Mouse (Mus musculus) layer of hippocampus, adult 18-20 months (tissue): ENCODE data around the gene Ubap2l. TPM values are rescaled to one million over a fixed set of nuclear protein-coding genes. Genes with fewer than 3 reads are reported as not detected.

ENCODE experiments used
- DNase-seq, 2 experiments: peaks; one replicate each; pipeline ENCODE4 v3.0.0; 2022; ENCODE audit warnings: low spot score in 2 of 2
- long read RNA-seq: library from polyadenylated mRNA; stranded (forward); transcript quantifications from one replicate; pipeline ENCODE4 v2.0.0, GENCODE M21; 2021
- total RNA-seq, 2 experiments: library from RNA; stranded (reverse); gene quantifications; 2 replicates each; pipeline ENCODE4 v1.2.3; 2021

The Ubap2l gene
- 100 to 1,000 TPM; 166 to 176 TPM for total RNA-seq
- long read RNA-seq, full-length matches to known transcripts, result 11 of 206 reads
- long read RNA-seq, partial matches to known transcripts, result 29 of 206 reads
- long read RNA-seq, other reads (novel, unspliced or antisense), result 166 of 206 reads

DNA sequence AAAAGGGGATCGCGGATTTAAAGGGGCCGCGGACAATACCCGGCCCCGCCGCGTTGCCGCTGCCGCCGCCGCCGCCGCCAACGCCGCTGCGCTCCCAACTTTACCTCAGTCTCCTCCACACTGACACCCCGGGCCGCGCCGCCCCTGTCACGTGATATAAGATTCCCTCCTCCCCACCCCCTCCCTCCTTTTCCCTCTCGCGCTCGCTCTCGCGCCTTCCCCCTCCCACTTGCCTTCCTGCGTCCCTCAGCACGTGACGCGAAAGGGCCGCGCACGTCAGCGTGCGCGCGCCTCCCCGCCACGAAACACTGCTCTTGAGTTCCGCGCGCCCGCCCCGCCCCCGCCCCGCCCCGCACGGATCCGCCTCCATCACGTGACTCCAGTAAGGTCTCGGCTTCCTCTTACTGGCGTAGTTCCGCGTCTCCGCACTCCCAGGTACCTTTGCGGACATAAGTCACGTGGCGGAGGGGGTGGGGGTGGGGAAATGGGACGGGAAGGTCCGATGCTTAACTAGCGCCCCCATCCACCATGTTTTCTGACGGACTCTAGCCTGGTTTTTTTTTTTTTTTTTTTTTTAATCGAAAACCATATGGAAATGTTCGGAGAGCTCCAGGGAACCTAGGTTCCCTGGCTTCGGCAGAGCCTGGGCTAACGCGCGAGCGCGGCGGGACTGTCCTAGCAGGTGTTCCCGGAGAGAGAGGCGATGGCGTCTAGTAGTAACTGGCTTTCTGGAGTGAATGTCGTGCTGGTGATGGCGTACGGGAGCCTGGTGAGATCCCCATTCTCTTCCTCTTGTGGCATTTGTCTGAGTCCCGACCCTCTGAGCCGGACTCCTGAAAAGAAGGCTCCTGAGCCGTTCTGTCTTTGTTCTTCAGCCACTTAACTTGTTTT lies at the start of gene Ubap2l:
TSS of gene Ubap2l (minus strand) at position 278 of the 891 bp plus-strand sequence.
- peak; percentile 89 to 97 for DNase-seq

DNA sequence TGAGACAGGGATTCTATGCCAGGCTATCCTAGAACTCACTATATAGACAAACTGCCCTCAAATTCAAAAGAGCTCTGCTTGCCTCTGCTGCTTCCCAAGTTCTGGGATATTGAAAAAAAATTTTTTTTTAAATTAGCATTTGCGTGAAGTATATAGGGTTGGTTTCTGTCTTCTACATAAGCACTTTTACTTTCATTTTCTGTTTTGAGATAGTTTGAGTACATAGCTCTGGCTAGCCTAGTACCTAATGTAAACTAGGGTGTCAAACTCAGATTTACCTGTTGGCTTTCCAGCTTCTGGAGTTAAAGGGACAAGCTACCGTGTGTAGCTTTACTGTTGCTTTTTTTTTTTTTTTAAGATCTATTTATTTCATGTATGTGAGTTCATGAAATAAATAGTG lies 49.2 kb upstream of the Ubap2l start:
- no peak for DNase-seq

DNA sequence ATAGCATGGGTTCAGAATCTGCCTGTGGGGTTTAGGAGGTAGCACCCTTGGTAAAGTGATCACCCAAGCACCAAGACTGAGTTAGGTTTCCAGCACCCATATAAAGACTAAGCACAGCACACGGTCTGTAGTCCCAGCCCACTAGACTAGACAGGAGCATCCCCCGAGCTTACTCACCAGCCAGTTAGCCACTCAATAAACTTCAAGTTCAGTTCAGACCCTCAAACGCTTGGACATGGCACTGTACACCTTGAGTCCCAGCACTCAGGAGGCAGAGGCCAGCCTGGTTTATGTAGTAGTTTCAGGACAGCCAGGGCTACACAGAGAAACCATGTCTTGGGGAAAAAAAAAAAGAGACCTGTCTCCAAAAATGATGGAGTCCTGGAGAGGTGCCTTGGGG lies 48.6 kb upstream of the Ubap2l start:
- no peak for DNase-seq

DNA sequence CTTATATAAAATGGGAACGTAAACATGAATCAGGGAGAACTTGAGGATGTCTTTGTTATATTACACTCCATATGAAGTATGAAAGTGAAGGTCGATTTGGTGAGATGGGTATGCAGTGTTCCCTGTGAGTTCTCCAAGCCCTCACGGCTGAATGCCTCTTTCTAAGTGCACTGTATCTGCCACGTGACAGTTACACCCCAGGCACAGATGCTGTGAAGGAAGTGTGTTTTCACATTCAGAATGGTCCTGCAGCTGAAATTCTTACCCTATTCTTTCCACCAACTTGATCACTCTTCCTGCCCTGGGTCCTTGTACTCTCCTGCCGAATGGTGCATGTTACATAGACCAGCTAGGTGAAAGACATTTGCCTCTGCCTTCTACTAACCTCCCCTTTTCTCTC lies 45.5 kb upstream of the Ubap2l start:
- DNase-seq, result no peak

DNA sequence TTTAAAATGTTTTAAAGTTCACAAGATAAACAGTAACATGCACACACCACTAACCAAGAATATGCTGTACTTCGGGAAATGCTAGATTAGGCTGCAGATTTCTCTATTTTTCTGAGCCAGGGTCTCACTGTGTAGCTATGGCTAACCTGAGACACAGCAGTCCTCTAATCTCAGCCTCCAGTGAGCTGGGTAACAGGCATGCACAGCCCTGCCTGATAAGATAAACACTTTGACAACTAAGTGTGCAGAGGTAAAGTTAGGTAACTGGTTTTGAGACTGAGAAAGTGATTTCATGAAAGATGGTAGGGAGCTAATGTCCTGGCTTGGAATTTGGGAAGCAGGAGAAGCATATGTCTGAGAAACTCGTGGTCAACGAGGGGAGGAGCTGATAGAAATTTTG lies 42.0 kb upstream of the Ubap2l start:
- DNase-seq, result no peak

DNA sequence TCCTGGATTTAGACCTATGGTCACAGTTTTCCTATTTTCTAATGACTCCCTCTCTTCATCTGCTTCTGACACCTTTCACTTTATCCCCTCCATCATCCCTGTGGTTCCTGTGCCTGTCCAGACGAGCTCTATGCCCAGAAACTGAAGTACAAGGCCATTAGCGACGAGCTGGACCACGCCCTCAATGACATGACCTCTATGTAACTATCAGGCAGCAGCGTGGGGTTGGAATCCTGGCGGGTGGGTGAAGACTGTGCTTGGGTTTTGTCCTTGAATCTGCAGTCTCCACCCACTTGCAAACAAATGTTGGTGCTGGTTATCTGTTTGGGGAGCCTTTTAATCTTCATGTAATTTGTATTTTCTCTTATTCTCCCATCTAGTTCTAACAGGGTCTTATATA lies 38.5 kb upstream of the Ubap2l start:
- no peak for DNase-seq

DNA sequence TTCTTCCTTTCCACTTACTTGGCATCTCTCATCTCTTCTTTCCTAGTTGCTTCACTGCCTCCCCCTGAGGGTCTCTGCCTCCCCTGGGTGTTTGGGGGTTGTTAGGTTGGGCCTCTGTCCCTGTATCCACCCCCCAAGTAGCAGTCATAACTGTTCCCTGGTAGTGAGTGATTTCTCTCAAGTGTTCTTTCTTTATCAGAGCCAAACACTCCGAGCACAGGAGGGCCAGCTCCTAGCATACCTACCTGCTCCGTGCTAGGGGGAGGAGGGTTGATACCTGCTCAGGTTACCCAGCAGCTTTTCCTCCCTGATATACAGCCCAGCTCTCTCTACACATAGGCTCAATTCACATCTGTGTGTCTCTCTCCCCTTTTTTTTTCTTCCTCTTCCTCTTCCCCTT lies 36.2 kb upstream of the Ubap2l start:
- no peak for DNase-seq

DNA sequence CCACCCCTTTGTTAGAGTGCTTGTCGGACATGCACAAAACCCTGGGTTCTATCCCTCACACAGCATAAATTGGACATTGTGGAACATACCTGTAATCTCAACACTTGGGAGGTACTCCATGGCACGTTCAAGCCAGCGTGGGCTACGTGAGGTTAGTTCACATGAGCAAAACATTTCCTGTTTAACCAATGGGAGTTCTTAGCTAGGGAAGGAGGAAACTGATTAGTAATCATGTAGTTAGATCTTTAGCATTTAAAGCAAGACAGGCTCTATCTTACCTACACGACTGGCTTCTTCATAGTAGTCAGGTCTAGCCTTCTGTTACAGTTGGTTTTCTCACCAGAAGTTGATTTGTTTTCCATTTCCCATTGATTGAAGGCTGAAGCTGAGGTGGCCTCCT lies 33.6 kb upstream of the Ubap2l start:
- no peak for DNase-seq

DNA sequence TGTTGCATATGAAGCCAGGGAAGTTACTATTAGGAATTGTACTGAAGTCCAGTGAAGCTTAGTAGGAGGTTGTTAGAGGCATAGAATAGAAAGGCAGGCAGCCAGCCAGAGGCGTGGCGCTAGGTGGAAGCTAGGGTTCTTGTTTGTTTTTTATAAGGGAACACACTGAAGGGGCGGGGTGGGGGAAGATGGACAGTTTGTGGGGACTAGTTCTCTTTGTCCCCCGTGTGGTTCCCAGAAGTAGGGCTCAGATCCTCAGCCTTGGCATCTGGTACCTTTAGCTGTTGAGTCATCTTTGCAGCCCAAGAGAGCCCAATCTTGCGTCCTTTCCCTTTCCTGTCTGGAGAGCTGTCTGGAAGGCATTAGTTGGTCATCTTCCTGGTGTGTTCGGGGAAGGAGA lies 32.9 kb upstream of the Ubap2l start:
- no peak for DNase-seq

DNA sequence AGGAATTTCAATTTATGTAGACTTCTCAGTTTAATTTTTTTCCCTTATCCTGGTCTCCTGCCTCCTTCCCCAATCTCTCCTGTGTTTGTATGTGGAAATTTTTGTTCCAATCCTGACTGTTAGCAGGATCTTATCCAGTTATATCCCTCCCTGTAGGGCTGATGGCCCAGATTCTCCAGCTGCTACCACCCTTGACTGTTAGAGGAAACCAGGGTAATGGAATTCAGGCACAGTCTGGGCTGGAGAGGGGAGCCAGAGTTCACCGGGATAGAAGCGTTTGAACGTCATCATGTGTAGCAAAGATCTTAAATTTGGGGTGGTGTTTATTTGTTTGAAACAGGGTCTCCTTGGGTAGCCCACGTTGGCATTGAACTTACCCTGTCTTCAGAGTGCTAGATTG lies 32.4 kb upstream of the Ubap2l start:
- DNase-seq, result peak in 1 of 2 experiments; percentile 25

DNA sequence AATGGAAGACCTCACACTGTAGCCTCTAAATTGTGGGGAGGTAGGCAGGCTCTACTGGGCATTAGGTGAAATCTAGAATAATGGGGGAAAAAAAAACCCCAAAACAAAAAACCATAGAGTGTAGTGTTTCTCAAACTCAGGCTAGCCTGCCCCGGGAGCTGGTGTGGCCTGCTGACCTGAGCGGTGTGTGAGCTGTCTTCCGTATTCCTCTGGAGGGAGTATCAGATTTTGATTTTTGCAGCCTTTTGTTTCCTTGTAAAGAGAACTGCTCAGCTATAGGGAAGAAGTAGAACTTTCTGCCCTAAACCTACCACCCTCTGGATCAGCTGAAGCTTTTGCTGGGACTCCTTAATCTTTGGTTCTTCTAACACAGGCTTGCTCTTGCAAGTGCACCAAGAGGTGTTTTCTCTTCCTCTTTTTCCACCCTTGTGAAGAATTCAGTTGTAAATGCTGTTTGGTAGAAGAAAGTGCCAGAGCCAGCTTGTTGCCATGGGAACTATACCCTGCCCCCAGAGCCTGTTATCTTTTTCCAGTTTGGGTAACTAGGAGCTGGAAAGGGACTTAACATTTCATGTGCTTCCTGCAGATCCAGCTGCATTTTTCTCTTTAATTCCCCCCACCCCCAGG lies 31.4 kb upstream of the Ubap2l start:
- DNase-seq, result peak; percentile 57 to 83

DNA sequence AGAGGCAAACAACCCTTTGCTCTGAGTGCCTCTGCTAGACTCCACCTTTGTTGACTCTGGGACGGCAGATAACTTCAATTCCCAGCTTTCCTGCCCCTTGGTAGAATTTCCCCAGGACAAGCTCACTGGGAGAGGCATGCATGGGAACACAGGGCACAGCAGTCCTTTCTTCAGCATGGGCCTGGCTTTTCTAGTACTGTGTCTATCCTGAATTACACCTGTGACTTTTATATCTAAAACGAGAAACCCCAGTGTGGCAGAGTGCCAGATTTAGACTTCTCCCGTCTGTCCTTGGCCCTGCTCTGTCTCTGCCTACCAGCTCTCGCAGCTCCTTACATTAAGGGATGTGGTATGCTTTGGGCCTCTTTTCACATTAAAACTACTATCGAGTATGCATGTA lies 30.6 kb upstream of the Ubap2l start:
- peak in 1 of 2 experiments; percentile 55 for DNase-seq

DNA sequence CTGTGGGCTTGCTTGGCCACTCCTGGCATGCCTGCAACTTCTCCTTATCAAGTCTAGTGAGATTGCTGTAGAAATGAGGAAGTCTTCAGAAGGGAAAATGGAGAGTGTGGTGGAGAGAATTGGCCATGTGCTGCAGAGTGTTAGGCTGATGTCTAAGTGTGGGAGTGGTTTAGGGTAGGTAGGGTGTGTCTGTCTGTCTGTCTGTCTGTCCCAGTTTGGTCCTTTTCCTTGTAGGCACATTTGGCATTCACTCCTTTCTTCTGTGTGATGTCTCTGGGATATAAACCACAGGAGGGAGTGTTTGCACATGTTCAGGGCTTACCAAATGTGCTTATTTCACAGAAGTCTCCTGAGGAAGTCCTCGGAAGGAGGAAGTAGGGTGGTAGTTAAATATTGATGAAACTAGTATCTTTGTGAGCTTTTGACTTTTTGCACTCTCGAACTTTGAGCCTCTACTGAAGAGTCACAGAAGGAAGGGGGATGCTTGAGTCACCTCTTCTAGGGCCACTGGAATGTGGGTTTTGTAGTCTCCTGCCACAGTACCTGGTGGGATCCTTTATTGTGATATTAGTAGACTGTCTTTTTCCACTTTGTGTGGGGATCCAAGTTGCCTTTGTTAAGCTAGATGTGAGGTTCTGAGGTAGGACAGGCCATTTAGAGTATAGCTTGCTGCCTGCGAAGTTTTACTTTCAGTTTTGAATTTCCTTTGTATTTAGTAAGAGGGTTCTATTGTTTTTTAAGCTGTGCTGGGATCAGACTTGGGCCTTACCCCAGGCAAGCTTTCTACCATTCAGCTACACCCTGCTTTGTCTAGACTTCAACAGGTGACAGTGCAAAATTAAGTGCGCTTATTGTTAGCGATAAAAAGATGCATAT lies 29.2 kb upstream of the Ubap2l start:
- no peak for DNase-seq

DNA sequence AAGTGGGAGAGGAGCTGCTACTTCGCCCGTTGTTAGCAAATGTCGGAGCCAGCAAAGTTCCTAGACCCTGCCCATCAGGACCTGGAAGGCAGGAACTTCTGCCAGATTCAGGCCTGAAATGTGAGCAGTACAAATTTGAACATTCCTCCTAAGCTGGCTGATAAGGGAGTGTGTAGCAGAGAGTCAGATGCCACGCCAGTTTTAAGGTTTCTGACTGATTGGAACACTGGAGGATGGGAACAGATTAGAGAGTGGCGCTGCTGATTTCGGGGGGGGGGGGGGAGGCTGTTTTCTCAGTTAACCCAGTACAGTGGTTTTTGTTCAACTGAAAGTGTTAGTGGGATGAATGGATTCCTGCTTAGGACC lies 28.1 kb upstream of the Ubap2l start:
- DNase-seq, result no peak

DNA sequence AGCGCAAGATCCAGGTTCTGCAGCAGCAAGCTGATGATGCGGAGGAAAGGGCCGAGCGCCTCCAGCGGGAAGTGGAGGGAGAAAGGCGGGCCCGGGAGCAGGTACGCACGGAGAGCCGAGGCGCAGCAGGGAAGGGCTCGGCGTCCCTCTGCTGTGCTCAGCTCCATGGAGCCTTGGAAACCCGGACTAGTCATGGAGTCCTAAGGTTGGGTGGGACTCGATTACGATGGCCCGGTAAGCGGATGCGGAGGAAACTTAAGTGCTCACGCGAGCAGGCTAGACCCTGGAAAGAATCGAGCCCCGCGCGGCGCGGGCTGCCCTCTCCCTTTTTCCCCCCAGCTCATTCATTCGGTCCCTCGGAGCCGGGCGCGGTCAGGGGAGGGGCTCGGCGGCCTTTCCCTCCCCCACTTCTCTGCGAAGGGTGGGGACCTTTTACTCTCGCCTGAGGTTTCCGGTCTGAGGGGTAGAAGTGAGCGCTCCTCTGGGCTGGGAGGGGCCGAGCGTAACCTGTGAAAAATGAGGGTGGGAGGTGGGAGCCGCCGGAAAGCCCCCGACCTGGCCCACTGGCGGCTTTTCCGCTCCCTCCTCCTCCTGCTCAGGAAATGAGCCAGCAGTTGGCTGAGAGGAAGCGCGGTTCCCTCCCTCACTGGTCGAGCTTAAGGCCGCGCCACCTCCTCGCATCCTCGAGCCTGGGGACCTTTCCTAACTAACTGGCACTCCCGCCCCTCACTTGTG lies 27.5 kb upstream of the Ubap2l start:
- peak; percentile 25 to 56 for DNase-seq

DNA sequence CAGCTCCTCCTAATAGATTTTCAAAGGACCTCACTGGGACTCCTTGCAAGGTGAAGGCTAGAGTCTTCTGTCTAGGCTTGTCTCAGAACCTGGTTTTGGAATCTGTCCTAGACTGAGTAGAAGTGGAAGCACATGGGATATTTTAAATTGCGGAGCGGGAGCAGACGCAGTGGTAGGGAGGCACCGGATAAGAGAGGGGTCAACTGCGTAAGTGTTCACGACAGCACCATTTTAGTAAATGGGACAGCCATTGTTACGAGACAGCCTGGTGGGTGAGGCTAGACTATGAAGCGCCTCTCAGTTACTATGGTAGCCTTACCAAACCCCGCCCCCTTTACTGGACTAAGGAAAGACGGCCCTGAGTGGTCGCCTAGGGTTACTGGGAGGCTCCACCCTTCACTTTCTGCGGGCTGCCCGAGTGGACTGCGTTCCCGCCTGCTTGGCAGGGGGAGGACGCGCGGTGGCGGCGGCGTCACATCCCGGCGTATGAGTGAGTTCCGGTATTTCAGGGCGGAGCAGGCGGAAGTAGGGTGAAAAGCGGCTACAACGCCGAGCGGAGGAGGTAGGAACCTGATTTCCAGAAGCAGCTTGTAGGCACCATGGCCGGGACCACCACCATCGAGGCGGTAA lies 26.8 kb upstream of the Ubap2l start:
- peak; percentile 93 for DNase-seq

DNA sequence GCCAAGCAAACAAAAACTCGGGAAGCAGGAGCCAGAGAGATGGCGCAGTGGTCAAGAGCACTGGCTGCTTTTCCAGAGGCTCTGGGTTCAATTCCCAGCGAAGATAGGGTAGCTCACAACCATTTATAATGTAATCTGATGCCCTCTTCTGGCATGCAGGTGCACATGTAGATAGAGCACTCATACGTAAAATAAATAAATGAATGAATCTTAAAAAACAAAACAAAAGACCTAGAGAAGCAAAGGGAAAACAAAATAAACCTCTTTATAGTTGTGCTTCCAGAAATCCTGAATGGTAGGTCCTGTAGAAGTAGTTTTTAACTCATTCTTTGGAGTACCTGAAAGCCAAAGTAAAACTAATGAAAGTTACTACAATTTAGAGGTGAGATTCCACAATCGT lies 25.8 kb upstream of the Ubap2l start:
- DNase-seq, result no peak

DNA sequence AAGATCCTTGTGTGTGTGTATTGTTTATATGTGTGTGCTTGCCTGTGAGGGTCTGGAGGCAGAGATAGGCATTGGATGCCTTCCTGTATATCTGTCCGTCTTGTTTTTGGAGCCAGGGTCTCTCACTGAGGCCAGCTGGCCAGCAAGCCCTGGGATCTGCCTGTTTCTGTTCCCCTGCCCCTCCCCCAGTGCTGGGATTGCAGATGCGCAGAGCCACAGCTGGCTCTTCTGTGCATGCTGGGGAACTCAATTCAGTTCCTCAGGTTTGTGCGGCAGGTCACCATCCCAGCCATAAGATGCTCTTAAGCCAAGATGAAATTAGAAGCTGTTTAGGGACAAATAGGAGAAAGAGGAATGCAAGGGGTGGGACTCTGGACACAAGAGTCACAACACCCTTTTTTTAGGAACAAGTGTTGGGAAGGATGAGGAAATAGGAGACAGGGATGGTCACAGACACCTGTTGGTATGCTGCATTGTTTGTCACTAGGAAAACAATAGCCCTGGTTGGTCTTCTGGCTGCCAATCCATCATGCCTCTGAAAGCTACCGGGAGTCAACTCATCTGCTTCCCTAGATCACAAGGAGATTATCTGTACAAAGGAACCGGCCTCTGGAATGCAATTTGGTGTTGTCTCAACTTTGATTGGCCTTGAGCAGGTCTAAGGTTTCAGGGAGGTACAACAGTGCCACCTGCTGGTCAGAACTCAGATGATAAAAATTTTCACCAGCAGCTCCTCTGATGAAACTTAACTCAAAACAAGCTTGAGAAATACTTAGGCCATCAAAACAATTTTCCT lies 24.7 kb upstream of the Ubap2l start:
- DNase-seq, result peak; percentile 60 to 92

DNA sequence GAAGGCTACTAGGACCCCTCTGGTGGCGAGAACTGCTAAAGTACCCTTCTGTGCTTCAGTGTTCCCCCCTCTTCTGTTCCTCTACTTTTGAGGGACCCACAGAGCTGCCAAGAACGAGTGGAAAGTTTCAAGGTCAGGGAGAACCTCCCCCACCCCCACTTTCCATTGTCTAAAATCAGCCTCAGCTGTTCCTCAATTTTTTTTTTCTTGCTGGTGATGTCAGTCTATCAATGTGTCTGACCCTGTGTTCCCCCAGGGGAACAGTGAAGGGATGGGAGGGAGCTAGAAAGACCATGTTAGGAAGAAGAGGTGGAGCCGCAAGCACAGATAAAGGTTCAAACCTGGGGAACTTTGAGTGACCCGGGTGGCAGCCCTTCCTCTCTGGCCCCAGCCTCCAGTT lies 19.9 kb upstream of the Ubap2l start, which contains the start of gene Tpm3:
TSS of gene Tpm3 (plus strand) at position 356 of the 400 bp plus-strand sequence.
- no peak for DNase-seq
